Mouse (Mus musculus): ENCODE data around the gene Tyro3.

Tyro3 gene

DNA sequence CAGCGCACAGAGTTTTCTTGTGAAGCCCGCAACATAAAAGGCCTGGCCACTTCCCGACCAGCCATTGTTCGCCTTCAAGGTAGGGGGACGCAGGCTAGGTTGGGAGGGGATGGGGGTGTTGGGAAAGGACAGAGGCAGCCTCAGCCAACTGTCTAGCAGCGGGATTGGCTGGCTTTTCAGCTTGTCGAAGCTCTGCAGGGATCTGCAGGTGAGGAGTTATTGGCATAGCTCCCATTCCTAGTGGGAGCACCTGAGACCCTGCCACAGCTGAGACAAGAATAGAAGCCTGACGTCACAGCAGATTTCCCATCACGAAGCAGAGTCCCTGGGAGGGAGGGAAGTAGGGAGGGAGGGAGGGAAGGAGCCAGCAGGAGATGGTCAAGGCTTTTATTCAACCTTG lies 7.2 kb downstream of the Tyro3 start:
- no peak for DNase-seq

DNA sequence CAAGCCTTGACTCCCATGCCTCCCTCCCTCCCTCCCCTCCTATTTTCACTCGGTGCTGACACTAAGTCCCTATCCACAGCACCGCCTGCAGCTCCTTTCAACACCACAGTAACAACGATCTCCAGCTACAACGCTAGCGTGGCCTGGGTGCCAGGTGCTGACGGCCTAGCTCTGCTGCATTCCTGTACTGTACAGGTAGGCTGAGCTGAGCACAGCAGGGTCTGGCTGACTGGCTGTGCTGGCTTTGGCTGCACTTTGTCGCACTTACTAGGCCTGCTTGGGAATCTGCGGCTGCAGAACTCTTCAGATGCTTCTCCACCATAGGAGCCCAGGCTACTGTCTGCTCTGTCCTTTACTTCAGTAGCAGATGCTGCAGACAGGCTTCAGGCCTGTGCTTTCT lies 8.0 kb downstream of the Tyro3 start:
- DNase-seq: no peak

DNA sequence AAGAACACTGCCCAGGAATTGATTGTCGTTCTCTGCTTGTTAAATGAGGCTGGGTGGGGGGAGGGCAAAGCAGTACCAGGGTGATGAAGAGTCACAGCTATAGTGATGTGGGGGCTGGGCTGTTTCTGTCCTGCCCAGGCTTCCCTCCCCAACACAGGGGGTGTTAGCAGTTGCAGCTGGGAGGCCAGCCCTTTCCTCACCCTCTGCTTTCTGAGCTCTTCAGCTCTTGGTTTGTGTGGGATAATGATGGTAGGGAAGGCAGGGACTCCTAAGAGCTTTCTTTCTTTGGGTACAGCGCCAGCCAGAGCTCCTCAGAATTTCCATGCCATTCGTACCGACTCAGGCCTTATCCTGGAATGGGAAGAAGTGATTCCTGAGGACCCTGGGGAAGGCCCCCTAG lies 10.9 kb downstream of the Tyro3 start:
- no peak for DNase-seq

DNA sequence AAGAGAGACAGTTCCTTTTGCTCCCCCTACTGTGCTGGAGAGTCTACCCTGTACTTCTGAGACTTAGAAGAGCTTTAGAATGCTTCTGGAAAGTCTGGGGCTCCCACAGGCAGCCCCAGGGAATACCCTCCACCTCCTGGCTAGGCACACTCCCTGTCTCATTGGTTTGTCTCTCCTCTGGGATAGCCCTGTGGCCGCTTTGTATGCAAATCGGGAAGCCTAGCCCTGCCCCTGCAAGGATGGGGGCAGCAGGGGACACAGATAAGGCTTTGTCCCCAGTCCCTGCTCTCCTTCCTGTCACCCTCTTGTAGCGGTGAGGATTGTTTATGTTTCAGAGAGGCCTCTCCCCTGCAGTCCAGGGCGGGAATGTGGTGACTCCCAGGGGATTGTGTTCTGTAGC lies 11.3 kb downstream of the Tyro3 start:
- no peak for DNase-seq

DNA sequence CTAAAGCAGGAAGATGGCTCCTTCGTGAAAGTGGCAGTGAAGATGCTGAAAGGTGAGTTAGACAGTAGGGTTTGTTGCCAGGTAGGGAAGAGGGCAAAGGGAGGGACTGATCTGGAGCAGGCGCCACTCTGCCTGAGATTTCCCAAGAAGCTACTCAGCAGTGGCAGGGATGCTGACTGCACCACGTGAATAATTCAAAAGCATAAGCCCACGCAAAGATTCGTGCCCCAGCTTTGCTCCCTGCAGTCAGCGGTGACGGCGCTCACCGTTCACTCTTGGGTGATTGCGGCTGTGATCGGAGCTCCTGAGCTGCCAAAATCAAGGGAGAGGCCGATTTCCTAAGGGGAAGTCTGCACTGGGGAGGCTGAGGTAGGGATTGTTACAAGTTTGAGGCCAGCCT lies 13.4 kb downstream of the Tyro3 start:
- no peak for DNase-seq

DNA sequence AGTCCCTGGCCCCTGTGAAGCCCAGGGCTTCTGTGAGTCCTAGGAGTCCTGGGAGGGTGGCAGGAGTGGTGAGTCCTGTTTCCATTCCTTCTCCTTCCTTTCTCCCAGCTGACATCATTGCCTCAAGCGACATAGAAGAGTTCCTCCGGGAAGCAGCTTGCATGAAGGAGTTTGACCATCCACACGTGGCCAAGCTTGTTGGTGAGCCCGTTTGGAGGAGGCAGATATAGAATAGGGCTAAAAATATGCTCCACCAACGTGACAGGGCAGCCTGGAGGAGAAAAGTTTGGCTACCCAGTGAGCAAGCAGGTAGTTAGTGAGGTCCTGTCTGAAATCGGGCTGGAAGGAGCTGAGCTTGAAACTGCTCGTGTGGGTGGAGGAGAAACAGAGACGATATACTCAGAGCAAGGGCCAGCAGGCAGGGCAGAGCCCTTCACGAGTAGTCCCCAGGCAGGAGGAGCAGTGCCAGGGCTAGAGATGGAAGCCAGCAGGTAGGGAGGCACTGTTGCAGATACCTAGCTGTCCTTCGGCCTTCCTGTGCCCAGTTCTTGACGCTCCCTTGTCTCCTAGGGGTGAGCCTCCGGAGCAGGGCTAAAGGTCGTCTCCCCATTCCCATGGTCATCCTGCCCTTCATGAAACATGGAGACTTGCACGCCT lies 14.1 kb downstream of the Tyro3 start:
- DNase-seq: no peak

DNA sequence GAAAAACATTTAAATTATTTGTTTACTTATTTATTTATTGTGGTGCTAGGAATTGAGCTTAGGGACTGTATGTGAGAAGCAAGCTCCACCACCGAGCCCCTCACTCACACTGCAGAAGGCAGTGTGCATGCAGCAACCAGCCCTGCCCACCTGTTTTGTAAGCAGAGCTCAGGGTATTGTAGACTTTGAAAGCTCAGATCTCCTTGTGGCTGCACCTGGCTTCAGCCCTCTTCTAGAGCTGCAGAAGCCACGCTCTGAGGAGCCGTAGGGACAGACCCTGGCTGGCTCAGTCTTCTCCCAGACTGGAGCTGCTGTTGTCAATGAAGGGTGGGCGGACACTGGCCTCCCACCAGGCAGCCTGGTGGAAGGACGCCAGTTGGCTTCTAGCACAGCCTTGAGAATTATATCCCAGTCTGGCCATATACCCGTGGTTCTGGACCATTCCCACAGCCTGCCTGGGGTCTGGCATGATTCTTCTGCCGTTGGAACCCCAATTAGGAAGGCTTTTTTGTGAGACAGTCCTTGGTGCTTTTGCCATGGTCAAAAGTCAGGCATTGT lies 16.9 kb downstream of the Tyro3 start:
- no peak for DNase-seq

DNA sequence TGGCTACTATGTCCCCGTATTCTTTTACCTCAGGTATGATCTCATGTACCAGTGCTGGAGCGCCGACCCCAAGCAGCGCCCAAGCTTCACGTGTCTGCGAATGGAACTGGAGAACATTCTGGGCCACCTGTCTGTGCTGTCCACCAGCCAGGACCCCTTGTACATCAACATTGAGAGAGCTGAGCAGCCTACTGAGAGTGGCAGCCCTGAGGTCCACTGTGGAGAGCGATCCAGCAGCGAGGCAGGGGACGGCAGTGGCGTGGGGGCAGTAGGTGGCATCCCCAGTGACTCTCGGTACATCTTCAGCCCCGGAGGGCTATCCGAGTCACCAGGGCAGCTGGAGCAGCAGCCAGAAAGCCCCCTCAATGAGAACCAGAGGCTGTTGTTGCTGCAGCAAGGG lies 19.1 kb downstream of the Tyro3 start:
- DNase-seq: no peak

DNA sequence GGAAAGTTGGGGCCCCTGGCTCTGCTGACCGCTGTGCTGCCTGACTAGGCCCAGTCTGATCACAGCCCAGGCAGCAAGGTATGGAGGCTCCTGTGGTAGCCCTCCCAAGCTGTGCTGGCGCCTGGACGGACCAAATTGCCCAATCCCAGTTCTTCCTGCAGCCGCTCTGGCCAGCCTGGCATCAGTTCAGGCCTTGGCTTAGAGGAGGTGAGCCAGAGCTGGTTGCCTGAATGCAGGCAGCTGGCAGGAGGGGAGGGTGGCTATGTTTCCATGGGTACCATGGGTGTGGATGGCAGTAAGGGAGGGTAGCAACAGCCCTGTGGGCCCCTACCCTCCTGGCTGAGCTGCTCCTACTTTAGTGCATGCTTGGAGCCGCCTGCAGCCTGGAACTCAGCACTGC lies 19.5 kb downstream of the Tyro3 start:
- peak; percentile 53 for DNase-seq

DNA sequence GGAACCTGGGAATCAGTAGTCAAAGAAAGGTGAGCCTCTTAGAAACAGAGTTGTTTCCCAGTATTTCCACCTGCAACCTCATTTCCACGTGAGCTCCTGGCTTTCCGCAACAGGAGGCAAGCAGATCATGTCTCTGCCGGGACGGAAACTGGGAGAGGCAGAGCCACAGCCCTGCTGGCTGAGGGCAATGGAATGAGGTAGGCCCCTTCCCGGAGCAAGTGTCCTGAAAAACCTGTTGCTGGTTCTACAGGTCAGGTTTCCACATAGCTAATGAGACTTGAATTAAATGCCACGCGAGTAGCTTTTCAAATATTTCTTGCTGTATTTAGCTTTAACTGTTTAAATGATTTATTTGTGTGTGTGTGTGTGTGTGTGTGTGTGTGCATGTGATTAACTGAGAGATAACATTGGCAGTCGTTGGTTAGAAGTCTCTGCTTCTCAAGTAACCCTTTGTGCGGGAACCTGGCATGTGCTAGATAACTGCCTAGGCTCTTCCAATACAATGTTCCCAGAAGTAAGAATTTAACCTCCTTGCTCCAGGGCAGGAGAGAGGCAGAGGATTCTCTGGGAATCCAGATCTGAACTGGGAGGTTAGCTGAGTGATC lies 21.2 kb downstream of the Tyro3 start:
- DNase-seq: peak; percentile 47

DNA sequence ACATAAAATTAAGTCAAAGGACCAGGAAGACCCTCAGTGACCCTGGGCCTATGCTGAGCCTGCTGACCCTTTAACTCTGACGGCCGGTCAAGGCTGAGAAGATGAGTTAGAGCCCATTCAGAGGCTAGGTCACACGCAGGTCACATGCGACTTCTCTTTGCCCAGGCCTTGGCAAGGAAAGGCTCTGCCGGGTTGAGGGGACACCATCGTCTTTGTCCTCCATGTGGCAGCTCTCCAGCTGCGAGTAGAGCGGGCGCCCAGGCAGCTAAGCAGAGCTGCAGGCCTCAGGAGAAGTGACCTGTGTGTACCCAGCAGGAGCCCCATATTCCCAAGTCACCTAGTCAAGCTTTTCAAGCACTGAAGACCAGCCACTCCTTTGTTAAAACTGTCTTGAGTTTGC lies 23.6 kb downstream of the Tyro3 start:
- no peak for DNase-seq

DNA sequence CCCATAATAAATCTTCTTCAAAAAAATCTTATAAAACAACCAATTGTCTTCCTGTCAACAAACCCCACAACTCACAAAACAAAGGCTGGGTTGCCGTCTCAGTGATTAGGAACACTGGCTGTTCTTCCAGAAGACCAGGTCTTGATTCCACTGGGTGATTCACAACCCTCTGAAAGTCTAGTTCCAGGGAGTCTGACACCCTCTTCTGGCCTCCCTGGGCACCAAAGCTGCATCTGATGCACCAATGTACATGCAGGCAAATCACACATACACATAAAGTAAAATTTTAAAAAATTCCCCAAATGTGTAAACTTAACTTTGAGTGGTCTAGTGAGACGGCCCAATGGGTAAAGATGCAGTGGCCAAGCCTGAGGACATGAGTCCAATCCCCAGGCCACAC lies 33.0 kb downstream of the Tyro3 start:
- DNase-seq: peak; percentile 44

DNA sequence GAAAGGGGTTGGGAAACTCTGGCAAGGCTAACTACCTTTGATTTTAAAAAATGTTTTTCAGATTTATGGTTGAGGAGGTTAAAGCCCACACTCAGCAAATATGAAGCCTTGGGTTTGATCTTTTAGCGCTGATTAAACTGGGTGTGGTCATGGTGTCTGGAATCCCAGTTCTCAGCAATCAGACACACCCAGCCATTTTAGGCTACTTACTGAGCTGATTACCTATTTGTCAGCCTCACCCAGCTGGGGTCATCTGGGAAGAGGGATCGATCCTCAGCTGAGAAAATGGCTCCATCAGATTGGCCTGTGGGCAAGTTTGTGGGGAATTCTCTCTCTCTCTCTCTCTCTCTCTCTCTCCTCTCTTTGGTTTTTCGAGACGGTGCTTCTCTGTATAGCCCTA lies 36.7 kb downstream of the Tyro3 start:
- DNase-seq: no peak

DNA sequence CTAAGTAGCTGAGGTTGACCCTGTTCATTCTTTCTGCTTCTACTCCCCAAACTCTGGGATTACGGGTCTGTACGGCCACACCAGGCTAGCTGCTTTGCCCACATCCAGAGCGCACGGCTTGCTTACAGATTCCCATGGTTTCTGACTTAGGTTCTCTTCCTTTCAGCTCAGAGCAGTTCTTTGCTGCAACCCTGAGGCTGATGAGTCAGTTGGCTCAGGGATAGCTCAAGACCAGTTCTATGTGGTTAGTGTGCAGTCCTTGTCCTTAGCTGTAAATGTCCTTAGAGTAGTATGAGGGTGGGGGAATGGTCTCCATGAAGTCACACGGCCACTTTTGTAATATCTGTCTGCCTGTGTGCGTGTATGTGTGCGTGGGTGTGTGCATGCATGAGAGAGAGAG lies 40.1 kb downstream of the Tyro3 start:
- no peak for DNase-seq

DNA sequence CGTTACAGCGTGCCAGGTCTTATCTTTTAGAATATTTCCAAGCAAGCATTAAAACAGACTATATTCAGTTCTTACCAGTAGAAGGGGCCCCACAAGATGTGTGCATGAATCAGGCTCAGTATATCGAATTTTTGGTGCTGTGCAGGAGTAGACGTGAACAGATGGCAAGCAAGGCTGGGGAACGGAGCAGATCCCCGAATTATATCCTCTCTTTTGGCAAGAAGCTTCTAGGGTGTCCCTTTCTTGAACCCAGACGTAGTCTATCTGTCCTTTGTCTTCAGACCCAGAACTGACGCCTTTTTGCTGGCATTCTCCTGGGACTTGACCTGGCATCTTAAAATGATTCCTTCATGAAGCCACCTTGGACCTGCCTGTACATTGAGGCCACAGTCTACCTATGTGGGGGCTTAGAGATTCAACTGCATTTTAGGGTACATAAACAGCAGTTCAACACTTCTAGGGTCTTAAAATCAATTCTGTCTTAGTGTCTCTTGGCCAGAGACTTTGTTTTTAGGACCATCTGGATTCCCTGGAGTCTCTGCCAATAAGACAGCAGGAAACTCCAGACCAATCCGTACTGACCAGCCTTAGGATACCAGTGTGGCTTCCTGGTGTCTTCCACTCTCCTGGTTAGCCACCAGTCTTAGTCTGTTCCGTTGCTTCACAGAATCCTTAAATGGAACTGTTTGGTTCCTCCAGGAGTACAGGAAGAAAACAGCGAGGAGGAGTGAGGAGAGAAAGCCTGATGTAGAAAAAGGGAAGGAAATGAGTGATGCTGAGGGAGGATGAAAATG lies 41.0 kb downstream of the Tyro3 start:
- no peak for DNase-seq

DNA sequence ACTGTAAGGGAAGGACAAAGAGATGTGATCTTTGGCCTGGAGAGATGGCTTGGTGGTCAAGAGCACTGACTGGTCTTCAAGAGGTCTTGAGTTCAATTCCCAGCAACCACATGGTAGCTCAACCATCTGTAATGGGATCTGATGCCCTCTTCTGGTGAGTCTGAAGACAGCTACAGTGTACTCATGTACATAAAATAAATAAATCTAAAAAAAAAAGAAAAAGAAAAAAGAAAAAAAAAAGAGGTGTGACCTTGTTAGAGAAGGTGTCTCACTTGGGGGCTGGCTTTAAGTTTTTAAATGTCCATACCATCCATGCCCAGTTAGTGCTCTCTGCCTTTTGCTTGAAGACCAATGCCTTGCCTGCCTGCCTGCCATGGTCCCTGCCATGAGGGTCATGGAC lies 42.5 kb downstream of the Tyro3 start:
- no peak for DNase-seq

DNA sequence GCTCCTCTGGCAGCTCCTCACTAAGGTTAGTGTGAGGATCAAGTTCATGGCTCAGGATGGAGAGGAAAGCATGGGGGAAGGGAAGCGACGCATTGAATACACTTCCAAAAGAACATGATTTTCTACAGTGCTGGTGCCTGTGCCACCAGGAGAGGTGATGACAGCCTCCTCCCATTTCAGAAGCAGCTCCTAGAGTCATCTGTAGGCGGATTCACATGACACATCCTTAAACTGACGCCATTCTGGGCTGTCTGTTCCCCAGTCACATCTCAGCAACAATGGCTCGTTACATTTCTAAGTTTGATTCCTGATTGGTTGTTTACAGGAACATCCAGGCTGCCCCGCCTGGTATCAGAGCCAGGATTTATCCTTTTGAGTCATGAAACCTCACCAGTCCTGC lies 44.5 kb downstream of the Tyro3 start:
- no peak for DNase-seq

DNA sequence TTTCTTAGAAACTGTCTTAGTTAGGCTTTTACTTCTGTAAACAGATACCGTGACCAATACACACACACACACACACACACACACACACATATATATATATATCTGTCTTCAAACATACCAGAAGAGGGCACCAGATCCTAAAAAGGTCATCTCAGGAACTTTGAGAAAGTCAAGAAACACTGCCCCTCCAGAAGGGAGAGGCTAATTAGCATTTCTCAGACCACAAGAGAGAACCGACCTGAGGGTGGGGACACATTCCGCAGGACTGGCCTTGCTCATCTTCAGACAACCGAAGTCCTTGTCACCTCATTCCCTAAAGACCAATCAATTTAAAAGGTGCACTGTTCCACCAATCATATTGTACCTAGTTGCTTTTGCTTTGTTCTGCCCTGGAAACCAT lies 46.0 kb downstream of the Tyro3 start:
- DNase-seq: no peak

DNA sequence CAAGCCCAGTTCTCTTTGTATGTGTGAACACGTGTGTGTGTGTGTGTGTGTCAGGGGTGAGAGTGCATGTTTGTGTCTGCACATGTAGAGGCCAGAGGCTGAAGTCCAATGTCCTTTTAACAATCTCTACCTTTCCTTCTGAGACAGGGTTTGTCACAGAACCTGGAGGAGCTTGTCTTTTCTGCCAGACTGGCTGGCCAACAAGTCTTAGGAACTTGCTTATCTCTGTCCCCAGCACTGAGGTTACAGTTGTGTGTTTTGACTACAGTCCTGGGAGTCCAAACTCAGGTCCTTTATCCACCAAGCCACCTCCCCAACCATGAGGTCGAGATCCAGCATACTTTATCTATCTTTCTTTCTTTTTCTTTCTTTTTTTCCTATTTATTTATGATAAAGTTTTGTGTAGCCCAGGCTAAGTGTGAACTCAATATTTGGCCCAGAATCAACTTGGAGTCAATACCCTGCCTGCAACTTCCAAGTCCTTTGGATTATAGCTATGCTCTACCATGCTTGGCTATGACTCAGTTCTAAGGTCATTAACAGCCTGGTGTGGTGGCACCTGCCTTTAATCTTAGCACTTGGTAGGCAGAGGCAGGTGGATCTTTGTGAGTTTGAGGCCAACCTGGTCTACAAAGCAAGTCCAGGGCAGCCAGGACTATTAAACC lies 48.5 kb downstream of the Tyro3 start:
- DNase-seq: no peak

DNA sequence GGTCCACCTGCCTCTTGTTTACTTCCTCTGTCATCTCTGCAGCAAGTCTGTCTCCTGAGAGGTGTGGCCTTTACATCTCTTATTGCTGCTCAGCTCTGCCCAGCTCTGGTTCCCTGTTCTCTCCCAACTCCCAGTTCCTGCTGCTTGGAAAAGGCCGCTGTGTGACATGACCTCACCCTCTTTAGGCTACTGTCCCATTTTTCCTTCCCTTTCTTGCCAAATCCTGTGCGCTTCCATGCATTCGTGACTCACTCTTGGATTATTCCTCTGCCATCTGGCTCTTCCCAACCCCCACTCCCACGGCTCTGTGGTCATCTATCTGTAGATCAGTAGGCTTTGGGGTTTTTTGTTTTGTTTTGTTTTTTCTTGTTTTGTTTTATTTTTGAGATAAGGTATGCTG lies 49.4 kb downstream of the Tyro3 start:
- DNase-seq: peak; percentile 6

DNA sequence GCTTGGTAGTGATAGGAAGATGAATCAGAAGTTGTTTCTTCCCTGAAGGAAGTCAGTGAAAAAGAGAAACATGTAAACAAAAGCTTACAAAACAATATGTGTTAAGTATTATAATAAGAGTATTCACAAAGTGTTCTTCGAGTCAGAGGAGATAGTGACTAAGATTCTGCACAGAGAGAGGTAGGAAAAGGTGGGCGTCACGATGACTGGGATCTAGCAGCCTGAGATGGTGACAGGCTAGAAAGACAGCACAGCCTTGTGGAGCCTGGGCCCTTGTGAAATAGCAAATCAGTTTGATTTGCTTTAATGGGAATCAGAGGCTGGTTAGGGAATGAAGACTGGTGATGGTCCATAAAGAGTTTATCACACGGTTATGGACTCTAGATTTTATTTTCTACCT lies 56.3 kb downstream of the Tyro3 start:
- DNase-seq: no peak

DNA sequence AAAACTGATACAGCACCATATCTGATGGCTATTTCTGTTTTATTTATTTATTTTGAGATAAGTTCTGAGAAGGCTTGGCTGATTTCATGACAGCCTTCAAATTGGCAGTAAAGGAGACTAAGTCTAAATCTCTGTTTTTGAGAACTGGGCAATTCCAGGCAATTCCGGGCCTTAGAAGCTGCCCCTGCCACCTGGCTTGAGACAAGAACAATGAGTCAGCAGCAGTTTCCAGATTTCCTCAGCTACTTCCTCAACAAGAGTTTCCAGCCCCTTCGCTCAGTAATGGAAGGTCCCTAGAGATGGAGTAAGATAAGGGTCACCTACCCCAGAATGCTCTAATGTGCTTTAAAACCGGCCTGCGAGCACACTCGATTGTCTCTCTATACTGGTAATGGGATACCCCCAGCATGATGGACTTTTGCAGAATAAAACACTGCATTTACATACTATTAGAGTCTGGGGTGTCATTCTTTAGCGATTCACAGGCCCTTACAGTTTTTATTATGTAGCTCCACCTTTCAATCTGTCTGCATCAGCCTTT lies 57.8 kb downstream of the Tyro3 start:
- DNase-seq: no peak

DNA sequence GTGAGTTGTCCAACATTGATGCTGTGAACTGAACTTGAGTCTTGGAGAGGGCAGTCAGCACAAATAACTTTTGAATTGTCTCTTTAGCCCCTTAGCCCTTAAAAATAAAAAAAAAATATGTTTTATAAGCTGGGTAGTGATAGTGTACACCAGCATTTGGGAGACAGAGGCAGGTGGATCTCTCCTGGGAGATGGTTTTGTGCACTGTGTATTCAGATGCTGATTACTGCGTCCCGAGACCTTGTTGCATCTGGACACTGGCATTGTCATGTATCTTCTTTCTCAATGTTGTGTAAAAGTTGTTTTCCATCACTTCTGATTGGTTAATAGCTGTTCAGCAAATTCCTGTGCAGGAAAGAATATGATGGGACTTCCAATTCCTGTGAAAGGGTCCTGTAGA lies 59.8 kb downstream of the Tyro3 start:
- DNase-seq: no peak
